Mouse (Mus musculus) intestine, postnatal 0 days (tissue): ENCODE data around the gene Lrrc2. TPM values are rescaled to one million over a fixed set of nuclear protein-coding genes. Genes with fewer than 3 reads are reported as not detected.

Experiments
- ATAC-seq: fragments of 200-750 bp; cut with Nextera tagmentation; 2 replicates; pipeline ENCODE4 v1.8.0; 2017; ENCODE audit warnings: mild to moderate bottlenecking, moderate TSS enrichment, moderate library complexity
- H3K27ac ChIP-seq: fragments of 300-500 bp; sonication (generic); 2 replicates; pipeline ENCODE4 v1.5.1; 2014; ENCODE audit warnings: mild to moderate bottlenecking, low read depth, low read length, moderate library complexity
- H3K27me3 ChIP-seq: fragments of 300-500 bp; sonication (generic); replicated peaks from 2 replicates; pipeline ENCODE4 v1.6.1; 2014; ENCODE audit warnings: low read length, mixed read lengths; ENCODE audit not compliant: control insufficient read depth, insufficient read depth
- H3K36me3 ChIP-seq: fragments of 300-500 bp; sonication (generic); 2 replicates; pipeline ENCODE4 v1.6.1; 2014; ENCODE audit warnings: mild to moderate bottlenecking, moderate library complexity; ENCODE audit not compliant: control insufficient read depth, insufficient read depth
- H3K4me1 ChIP-seq: fragments of 300-500 bp; sonication (generic); replicated peaks from 2 replicates; pipeline ENCODE4 v1.6.1; 2014; ENCODE audit warnings: antibody characterized with exemption, low read length, mixed read lengths; ENCODE audit not compliant: control insufficient read depth, insufficient read depth
- H3K4me2 ChIP-seq: fragments of 300-500 bp; sonication (generic); replicated peaks from 2 replicates; pipeline ENCODE4 v1.6.1; 2014; ENCODE audit warnings: low read depth, mild to moderate bottlenecking, moderate library complexity
- H3K4me3 ChIP-seq: fragments of 300-500 bp; sonication (generic); 2 replicates; pipeline ENCODE4 v1.5.1; 2014; ENCODE audit warnings: low read depth, low read length
- H3K9ac ChIP-seq: fragments of 300-500 bp; sonication (generic); 2 replicates; pipeline ENCODE4 v1.6.1; 2014; ENCODE audit warnings: mild to moderate bottlenecking, low read depth, low read length
- H3K9me3 ChIP-seq: fragments of 300-500 bp; sonication (generic); 2 replicates; pipeline ENCODE4 v1.6.1; 2016; ENCODE audit warnings: mixed run types; ENCODE audit not compliant: control insufficient read depth
- CTCF ChIP-seq: sonication (generic); IDR thresholded peaks from 2 replicates; pipeline ENCODE4 v1.5.1; 2016; ENCODE audit warnings: low read depth, mild to moderate bottlenecking, control low read depth, antibody characterized with exemption, moderate library complexity
- WGBS: fragments of 180-500 bp; shearing (Covaris S2); extraction: QIAGEN DNeasy Blood & Tissue Kit; methylation state at CpG from one replicate; pipeline ENCODE4 v1.1.7; 2014; 5-methylcytosine and 5-hydroxymethylcytosine counted together
- polyA plus RNA-seq: library from polyadenylated mRNA; unstranded; fragments of >200 nt; fragmentation: Nextera tagmentation; extraction: Ambion mirVana; gene quantifications from 2 replicates; pipeline ENCODE4 v1.2.1, GENCODE M21; 2015

The Lrrc2 gene
- polyA plus RNA-seq, 1 experiment from 2014 or later, result 0.23 TPM

DNA sequence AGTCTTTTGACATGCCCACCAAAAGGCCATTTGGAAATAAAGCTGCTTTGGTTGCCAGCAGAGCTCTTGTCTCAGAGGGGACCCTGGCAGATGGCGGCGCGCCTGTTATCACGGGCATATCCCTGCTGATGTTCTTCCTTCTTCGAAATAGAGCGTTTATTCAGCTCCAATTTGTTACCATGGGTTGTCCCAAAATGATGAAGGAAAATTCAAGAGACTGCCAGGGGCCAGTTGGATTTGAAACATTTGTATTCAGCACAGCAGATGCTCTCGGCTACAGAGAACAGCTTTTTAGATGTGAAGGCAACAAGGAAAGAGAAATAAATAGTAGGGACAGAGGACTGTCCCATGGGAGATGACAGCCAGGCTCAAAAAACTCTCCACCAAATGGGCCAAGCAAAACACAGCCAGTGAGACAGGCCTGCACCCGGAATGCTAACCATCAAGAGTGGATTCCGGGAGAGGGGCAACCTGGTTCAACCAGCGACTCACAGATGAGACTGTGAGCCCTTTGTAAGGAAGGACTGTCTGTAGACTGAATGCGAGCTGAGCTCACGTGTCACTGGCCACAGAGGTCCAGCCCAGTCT is 17.4 kb upstream of the Lrrc2 start:
- no peak for ATAC-seq
- H3K9ac ChIP-seq, result no peak overlapping the region
- no peak overlapping the region for H3K4me2 ChIP-seq
- H3K27me3 ChIP-seq, result no peaks in the 10 kb centered on the region
- H3K36me3 ChIP-seq, result no peaks in the 10 kb centered on the region
- no peak overlapping the region for H3K4me3 ChIP-seq
- H3K27ac ChIP-seq, result no peak overlapping the region
- H3K4me1 ChIP-seq, result no peaks in the 10 kb centered on the region
- H3K9me3 ChIP-seq, result no peaks in the 10 kb centered on the region
- no peak for TF ChIP-seq CTCF
- WGBS, result 87% methylated on average over 12 of the region's 12 CpGs

DNA sequence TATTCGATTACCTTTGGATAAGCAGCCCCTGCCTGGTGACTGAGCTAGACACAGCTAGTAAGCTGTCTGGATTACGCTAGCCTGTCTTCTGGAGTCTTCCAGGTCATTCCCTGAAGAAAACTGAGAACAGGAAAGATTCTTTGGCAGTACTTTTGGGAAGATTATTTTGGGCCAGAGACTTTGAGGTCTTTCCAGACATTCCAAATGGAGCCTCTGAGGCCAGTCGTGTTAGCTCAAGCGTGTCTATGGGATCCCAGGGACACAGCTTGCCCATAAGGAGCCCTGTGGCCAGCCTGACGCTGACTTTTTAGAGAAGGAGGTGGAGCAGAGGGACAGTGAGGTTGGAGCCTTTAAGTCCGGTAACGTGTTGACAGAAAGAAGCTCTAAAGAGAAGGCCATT is 15.4 kb upstream of the Lrrc2 start:
- Histone ChIP-seq H3K4me2 (no peak overlapping the region), H3K9ac (no peak overlapping the region), H3K4me3 (no peak overlapping the region), H3K27ac (no peak overlapping the region), H3K9me3 (no peaks in the 10 kb centered on the region), H3K36me3 (no peaks in the 10 kb centered on the region), H3K27me3 (no peaks in the 10 kb centered on the region), H3K4me1 (no peaks in the 10 kb centered on the region)
- TF ChIP-seq CTCF, result no peak
- no peak for ATAC-seq
- WGBS, result 85% methylated on average over 7 of the region's 7 CpGs

GRCm38 (mm10) chr9:110937506-110938490 is 13.5 kb upstream of the Lrrc2 start:
- H3K9me3 ChIP-seq, result no peaks in the 10 kb centered on the region
- no peak overlapping the region for H3K4me2 ChIP-seq
- H3K36me3 ChIP-seq, result no peaks in the 10 kb centered on the region
- TF ChIP-seq CTCF, result peak; percentile 24; the same call in 1 of the 2 replicates
- H3K4me3 ChIP-seq, result no peak overlapping the region
- WGBS, result 76% methylated on average over 12 of the region's 12 CpGs
- no peak for ATAC-seq
- H3K4me1 ChIP-seq, result no peaks in the 10 kb centered on the region
- no peak overlapping the region for H3K9ac ChIP-seq
- no peaks in the 10 kb centered on the region for H3K27me3 ChIP-seq
- H3K27ac ChIP-seq, result no peak overlapping the region

GRCm38 (mm10) chr9:110944265-110944664 is 7.1 kb upstream of the Lrrc2 start:
- Histone ChIP-seq H3K9ac (no peak overlapping the region), H3K4me3 (no peak overlapping the region), H3K27me3 (peaks cover 5% of the 10 kb centered on the region; the same call in 1 of the 2 replicates), H3K27ac (no peak overlapping the region), H3K4me1 (no peaks in the 10 kb centered on the region), H3K4me2 (no peak overlapping the region), H3K9me3 (no peaks in the 10 kb centered on the region), H3K36me3 (no peaks in the 10 kb centered on the region)
- ATAC-seq, result no peak
- peak; percentile 66 for TF ChIP-seq CTCF
- WGBS, result 35% methylated on average over 13 of the region's 13 CpGs

- no peak overlapping the region for H3K27ac ChIP-seq
- H3K9ac ChIP-seq, result no peak overlapping the region
- no peaks in the 10 kb centered on the region for H3K4me1 ChIP-seq
- TF ChIP-seq CTCF, result no peak
- no peaks in the 10 kb centered on the region for H3K9me3 ChIP-seq
- ATAC-seq, result no peak
- no peaks in the 10 kb centered on the region for H3K36me3 ChIP-seq
- no peak overlapping the region for H3K4me2 ChIP-seq
- 12% methylated on average over 18 of the region's 18 CpGs for WGBS
- peaks cover 5% of the 10 kb centered on the region; the same call in 1 of the 2 replicates for H3K27me3 ChIP-seq
- H3K4me3 ChIP-seq, result no peak overlapping the region
Measured at GRCm38 (mm10) chr9:110945343-110945742, 6.0 kb upstream of the Lrrc2 start.

GRCm38 (mm10) chr9:110945926-110946325 is 5.4 kb upstream of the Lrrc2 start, which contains the start of gene Tdgf1:
Tdgf1 (minus strand) TSS chr9:110946158.
- Histone ChIP-seq H3K9ac (no peak within 1 kb of the TSS), H3K36me3 (no peaks in the 10 kb centered on the region), H3K27ac (no peak within 1 kb of the TSS), H3K4me2 (no peak within 1 kb of the TSS), H3K9me3 (no peaks in the 10 kb centered on the region), H3K27me3 (peaks cover 5% of the 10 kb centered on the region; the same call in 1 of the 2 replicates), H3K4me3 (no peak within 1 kb of the TSS), H3K4me1 (no peaks in the 10 kb centered on the region)
- no peak for ATAC-seq
- 30% methylated on average over 11 of the region's 11 CpGs for WGBS
- no peak for TF ChIP-seq CTCF
